Mouse (Mus musculus) lung, postnatal 0 days (tissue): ENCODE data around the gene Igfbp4. TPM values are rescaled to one million over a fixed set of nuclear protein-coding genes. Genes with fewer than 3 reads are reported as not detected.

Source experiments
- ATAC-seq: fragments of 200-750 bp; cut with Nextera tagmentation; 2 replicates; pipeline ENCODE4 v1.8.0; 2017; ENCODE audit warnings: moderate library complexity
- DNase-seq: peaks from one replicate; pipeline ENCODE4 v3.0.0-alpha.2; 2016; ENCODE audit warnings: low spot score
- H3K27ac ChIP-seq: fragments of 300-500 bp; sonication (generic); 2 replicates; pipeline ENCODE4 v1.5.1; 2014; ENCODE audit warnings: antibody characterized with exemption, mild to moderate bottlenecking, low read length, mixed read lengths
- H3K27me3 ChIP-seq: fragments of 300-500 bp; sonication (generic); replicated peaks from 2 replicates; pipeline ENCODE4 v1.6.1; 2014; ENCODE audit warnings: low read length, mixed read lengths; ENCODE audit not compliant: insufficient read depth
- H3K36me3 ChIP-seq: fragments of 300-500 bp; sonication (generic); 2 replicates; pipeline ENCODE4 v1.6.1; 2014; ENCODE audit warnings: low read length, mixed read lengths; ENCODE audit not compliant: insufficient read depth
- H3K4me1 ChIP-seq: fragments of 300-500 bp; sonication (generic); 2 replicates; pipeline ENCODE4 v1.6.1; 2014; ENCODE audit warnings: antibody characterized with exemption, low read depth, low read length, mixed read lengths; ENCODE audit not compliant: insufficient read depth
- H3K4me2 ChIP-seq: fragments of 300-500 bp; sonication (generic); replicated peaks from 2 replicates; pipeline ENCODE4 v1.6.1; 2014; ENCODE audit warnings: low read depth, mild to moderate bottlenecking, low read length, moderate library complexity, mixed read lengths
- H3K4me3 ChIP-seq: fragments of 300-500 bp; sonication (generic); 2 replicates; pipeline ENCODE4 v1.5.1; 2014; ENCODE audit warnings: low read depth, low read length
- H3K9ac ChIP-seq: fragments of 300-500 bp; sonication (generic); replicated peaks from 2 replicates; pipeline ENCODE4 v1.6.1; 2014; ENCODE audit warnings: low read depth, mild to moderate bottlenecking
- H3K9me3 ChIP-seq: fragments of 300-500 bp; sonication (generic); 2 replicates; pipeline ENCODE4 v1.6.1; 2016; ENCODE audit warnings: low read length, mixed read lengths
- CTCF ChIP-seq: IDR thresholded peaks from 2 replicates; pipeline ENCODE4 v1.5.1; 2016; ENCODE audit warnings: antibody characterized with exemption, mild to moderate bottlenecking
- EP300 ChIP-seq: IDR thresholded peaks from 2 replicates; pipeline ENCODE4 v1.6.1; 2016; ENCODE audit warnings: antibody characterized with exemption, mild to moderate bottlenecking, control low read depth
- WGBS: fragments of 180-500 bp; shearing (Covaris S2); extraction: QIAGEN DNeasy Blood & Tissue Kit; methylation state at CpG from one replicate; pipeline ENCODE4 v1.1.7; 2014; 5-methylcytosine and 5-hydroxymethylcytosine counted together
- polyA plus RNA-seq: library from polyadenylated mRNA; unstranded; fragments of >200 nt; fragmentation: Nextera tagmentation; extraction: Ambion mirVana; gene quantifications from 2 replicates; pipeline ENCODE4 v1.2.1, GENCODE M21; 2015

Igfbp4 gene
- polyA plus RNA-seq, 1 experiment from 2014 or later, result 433 TPM

DNA sequence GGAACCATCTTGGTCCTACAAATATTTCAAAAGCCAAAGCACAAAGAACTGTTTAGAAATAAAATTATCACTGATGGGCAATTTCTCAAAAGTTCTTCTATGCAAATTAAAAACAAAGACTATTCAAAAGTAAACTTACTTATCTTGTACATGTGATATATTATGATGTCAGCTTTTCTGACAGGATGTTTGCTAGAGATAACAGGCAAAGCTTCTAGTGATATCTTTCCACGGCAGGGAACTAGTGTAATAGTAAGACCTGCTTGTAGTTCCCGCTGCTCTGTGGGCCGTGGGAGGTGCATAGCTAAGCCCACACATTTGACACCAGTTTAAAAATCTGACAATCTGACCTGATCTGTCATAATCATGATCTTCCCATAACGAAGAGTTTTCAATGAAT lies 30.9 kb upstream of the Igfbp4 start:
- H3K4me1 ChIP-seq, result no peaks in the 10 kb centered on the region
- H3K4me2 ChIP-seq, result no peak overlapping the region
- H3K9ac ChIP-seq, result no peak overlapping the region
- no peak for DNase-seq
- no peaks in the 10 kb centered on the region for H3K9me3 ChIP-seq
- no peak for TF ChIP-seq CTCF
- TF ChIP-seq EP300, result no peak
- 0 out of 2 replicates have a peak, but pooled peaks cover 5% of the 10 kb centered on the region for H3K36me3 ChIP-seq
- no peak overlapping the region for H3K27ac ChIP-seq
- no peak overlapping the region for H3K4me3 ChIP-seq
- 65% methylated on average over 4 of the region's 4 CpGs for WGBS
- no peaks in the 10 kb centered on the region for H3K27me3 ChIP-seq
- ATAC-seq, result no peak

DNA sequence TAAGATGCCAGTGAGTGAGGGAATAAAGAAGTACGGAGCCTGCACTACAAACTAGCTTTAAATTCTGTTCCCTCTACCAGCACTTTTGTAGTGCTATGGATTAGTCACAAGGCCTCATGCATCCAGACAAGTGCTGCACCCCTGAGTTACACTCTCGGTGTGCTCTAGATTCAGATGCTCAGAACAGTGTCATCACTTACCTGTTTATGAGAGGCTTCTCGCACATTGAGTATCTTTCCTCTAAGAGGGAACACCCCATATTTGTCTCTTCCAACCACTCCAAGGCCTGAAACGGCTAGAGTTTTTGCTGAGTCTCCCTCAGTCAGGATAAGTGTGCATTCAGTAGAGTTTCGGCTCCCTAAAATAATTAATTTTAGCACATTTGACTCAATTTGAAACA lies 30.3 kb upstream of the Igfbp4 start:
- H3K4me2 ChIP-seq, result no peak overlapping the region
- no peak overlapping the region for H3K27ac ChIP-seq
- 92% methylated on average over 5 of the region's 5 CpGs for WGBS
- DNase-seq, result no peak
- TF ChIP-seq EP300 (no peak), CTCF (no peak)
- no peak for ATAC-seq
- H3K36me3 ChIP-seq, result 0 out of 2 replicates have a peak, but pooled peaks cover 5% of the 10 kb centered on the region
- no peaks in the 10 kb centered on the region for H3K4me1 ChIP-seq
- H3K9me3 ChIP-seq, result no peaks in the 10 kb centered on the region
- no peaks in the 10 kb centered on the region for H3K27me3 ChIP-seq
- no peak overlapping the region for H3K4me3 ChIP-seq
- H3K9ac ChIP-seq, result no peak overlapping the region

DNA sequence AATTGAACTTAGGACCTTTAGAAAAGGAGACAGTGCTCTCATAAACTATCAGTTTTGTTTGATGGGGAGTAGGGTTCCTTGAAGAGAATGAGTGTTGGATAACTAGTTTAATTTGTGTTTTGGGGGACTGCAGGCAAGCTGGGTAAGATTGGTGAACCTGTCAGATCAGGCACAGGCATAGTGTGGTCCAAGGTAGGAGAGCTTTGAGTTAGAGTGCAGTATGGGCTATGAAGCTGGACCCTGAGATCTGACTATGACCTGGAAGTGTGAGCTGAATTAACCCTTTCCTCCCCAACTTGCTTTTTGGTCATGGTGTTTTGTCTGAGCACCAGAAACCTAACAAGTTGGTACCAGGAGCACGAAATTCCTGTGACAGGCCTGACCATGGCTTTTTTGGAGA lies 27.2 kb upstream of the Igfbp4 start:
- no peak overlapping the region for H3K9ac ChIP-seq
- H3K27me3 ChIP-seq, result no peaks in the 10 kb centered on the region
- H3K4me1 ChIP-seq, result no peaks in the 10 kb centered on the region
- H3K4me3 ChIP-seq, result no peak overlapping the region
- DNase-seq (no peak), ATAC-seq (no peak)
- H3K4me2 ChIP-seq, result no peak overlapping the region
- 0 out of 2 replicates have a peak, but pooled peaks cover 5% of the 10 kb centered on the region for H3K36me3 ChIP-seq
- 90% methylated on average over 1 of the region's 1 CpGs for WGBS
- H3K9me3 ChIP-seq, result no peaks in the 10 kb centered on the region
- no peak for TF ChIP-seq EP300
- no peak for TF ChIP-seq CTCF
- H3K27ac ChIP-seq, result no peak overlapping the region

DNA sequence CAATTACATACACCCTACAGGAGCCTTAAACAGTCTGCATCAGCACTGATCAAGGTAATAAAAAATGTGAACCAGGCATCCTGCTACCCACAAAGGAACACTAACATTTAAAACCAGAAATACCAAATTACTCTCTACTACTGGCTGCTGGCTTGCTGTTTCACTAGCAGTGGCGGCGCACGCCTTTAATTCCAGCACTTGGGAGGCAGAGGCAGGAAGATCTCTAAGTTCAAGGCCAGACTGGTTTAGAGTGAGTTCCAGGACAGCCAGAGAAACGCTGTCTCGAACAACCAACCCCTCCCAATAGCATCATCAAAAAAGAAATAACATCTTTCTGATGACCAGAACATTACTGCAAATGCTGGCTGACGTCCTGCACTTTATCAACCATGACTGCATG lies 21.2 kb upstream of the Igfbp4 start:
- H3K4me2 ChIP-seq, result no peak overlapping the region
- TF ChIP-seq EP300 (no peak), CTCF (no peak)
- no peak for ATAC-seq
- no peaks in the 10 kb centered on the region for H3K9me3 ChIP-seq
- no peak overlapping the region for H3K4me3 ChIP-seq
- no peaks in the 10 kb centered on the region for H3K27me3 ChIP-seq
- no peak overlapping the region for H3K9ac ChIP-seq
- H3K27ac ChIP-seq, result no peak overlapping the region
- DNase-seq, result no peak
- no peaks in the 10 kb centered on the region for H3K36me3 ChIP-seq
- 0 out of 2 replicates have a peak, but pooled peaks cover 4% of the 10 kb centered on the region for H3K4me1 ChIP-seq
- 95% methylated on average over 6 of the region's 6 CpGs for WGBS

DNA sequence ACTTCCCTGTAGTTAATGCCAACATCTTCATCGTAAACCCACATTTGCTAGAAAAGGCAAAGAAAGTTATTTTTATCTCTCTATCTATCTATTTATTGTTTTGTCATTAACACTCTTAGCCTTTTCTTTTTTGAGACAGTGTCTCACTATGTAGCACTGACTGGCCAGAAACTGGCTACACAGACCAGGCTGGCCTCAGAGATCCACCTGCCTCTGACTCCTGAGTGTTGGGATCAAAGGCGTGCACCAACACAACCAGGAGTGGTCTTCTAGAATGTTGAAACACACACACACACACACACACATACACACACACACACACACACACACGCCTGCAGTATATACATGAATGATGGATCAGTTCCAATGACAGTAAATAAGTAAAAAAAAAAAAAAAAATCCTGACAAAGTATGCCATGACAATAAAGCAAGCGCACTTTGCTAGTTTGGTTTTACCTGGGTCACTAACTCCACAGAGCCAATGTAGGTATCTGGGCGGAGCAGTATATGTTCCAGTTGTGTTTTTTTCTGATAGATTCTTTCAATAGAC lies 18.6 kb upstream of the Igfbp4 start:
- ATAC-seq (no peak), DNase-seq (no peak)
- no peak for TF ChIP-seq CTCF
- TF ChIP-seq EP300, result no peak
- WGBS, result 64% methylated on average over 5 of the region's 5 CpGs
- Histone ChIP-seq H3K27me3 (no peaks in the 10 kb centered on the region), H3K27ac (no peak overlapping the region), H3K9me3 (no peaks in the 10 kb centered on the region), H3K36me3 (no peaks in the 10 kb centered on the region), H3K4me1 (0 out of 2 replicates have a peak, but pooled peaks cover 4% of the 10 kb centered on the region), H3K4me2 (no peak overlapping the region), H3K9ac (no peak overlapping the region), H3K4me3 (no peak overlapping the region; the same call in 1 of the 2 replicates)

DNA sequence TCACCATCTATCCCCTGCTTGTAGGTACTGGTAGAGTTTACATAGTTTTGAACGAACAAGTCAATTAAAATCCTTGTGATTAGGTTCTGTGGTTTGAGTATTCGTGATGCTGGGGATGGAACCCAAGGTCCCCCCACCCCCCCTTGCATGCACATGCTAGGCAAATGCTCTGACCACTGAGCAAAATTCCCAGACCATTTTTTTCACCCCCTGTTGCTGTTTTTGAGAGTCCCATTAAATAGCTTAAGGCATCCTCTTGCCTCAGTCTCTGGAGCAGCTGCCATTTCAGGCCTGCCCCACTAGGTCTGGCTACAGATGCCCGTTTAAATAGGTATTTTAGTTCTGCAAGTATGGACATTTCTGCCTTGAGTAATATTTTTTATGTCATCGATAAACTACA lies 17.9 kb upstream of the Igfbp4 start:
- Histone ChIP-seq H3K36me3 (no peaks in the 10 kb centered on the region), H3K9me3 (no peaks in the 10 kb centered on the region), H3K4me3 (peak overlapping the region; percentile 79; the same call in 1 of the 2 replicates), H3K4me2 (peak overlapping the region; percentile 68), H3K4me1 (0 out of 2 replicates have a peak, but pooled peaks cover 4% of the 10 kb centered on the region), H3K27me3 (no peaks in the 10 kb centered on the region), H3K9ac (peak overlapping the region; percentile 51), H3K27ac (no peak overlapping the region)
- 4% methylated on average over 4 of the region's 4 CpGs for WGBS
- TF ChIP-seq EP300 (no peak), CTCF (no peak)
- ATAC-seq (no peak), DNase-seq (no peak)
